In the genomic region with DNA sequence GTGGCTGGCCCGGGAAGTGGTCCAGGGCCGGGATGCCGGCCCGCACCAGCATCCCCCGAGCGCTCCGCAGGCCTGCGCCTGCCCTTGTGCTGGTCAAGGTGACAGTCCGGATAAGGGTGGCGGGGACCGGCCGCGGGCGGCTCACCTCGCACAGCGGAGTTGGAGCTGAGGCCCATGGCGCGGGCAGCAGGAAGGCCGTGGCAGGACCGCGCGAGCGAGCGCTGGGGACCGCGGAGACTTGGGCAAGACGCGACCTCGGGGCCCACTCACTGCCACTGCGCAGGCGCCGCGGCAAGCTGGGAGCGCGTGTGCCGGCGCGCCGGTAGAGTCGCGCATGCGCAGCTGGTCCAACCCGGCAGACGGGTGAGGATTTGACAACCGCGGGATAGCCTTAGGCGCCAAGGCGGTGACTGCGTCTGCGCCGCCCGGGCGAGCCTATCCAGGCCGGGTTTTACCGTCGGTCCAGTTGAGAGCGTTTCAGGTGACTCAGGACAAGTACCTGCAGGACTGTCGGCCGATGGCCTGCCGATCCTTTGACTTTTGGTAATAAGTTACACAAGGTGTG, we compare ENCODE assay signal across 8 mouse cellular contexts. TPM values are rescaled to one million over a fixed set of nuclear protein-coding genes. Genes with fewer than 3 reads are reported as not detected.
A peak's percentile ranks its signal among the peaks of the same experiment; 100 is the strongest.
DNase-seq lines count a peak whose midpoint lies in the region; ATAC-seq and TF ChIP-seq lines count a peak whose summit lies in the region.

A gene (minus strand): TSS at position 376 of the 565 bp plus-strand sequence.

- no peaks in the 10 kb centered on the region; the same call in 1 of the 2 replicates for H3K4me1 ChIP-seq in bone marrow, adult 2 months (ENCODE audit: control insufficient read depth, insufficient read depth, low read length)
- H3K4me1 ChIP-seq in embryonic facial prominence, embryonic 15.5 days: peaks cover 29% of the 10 kb centered on the region
- H3K4me1 ChIP-seq in kidney, embryonic 14.5 days (ENCODE audit: control insufficient read depth, insufficient read depth, low read length): peaks cover 17% of the 10 kb centered on the region; the same call in 1 of the 2 replicates
- peaks cover 22% of the 10 kb centered on the region for H3K4me1 ChIP-seq in limb, embryonic 15.5 days

- H3K9me3 ChIP-seq in embryonic facial prominence, embryonic 15.5 days (replicated peaks): no peaks in the 10 kb centered on the region
- H3K9me3 ChIP-seq in kidney, embryonic 14.5 days (ENCODE audit: control insufficient read depth, low read length): no peaks in the 10 kb centered on the region
- no peaks in the 10 kb centered on the region for H3K9me3 ChIP-seq in limb, embryonic 15.5 days

- peak within 1 kb of the TSS; percentile 89 for H3K9ac ChIP-seq in embryonic facial prominence, embryonic 15.5 days
- H3K9ac ChIP-seq in kidney, embryonic 14.5 days (ENCODE audit: low read depth, low read length): peak within 1 kb of the TSS; percentile 78
- H3K9ac ChIP-seq in limb, embryonic 15.5 days: peak within 1 kb of the TSS; percentile 77

- no peak for TF ChIP-seq CTCF in bone marrow, adult 2 months (IDR thresholded peaks at IDR 0.05; ENCODE audit: control insufficient read depth, insufficient read depth, low read length)

- ATAC-seq in embryonic facial prominence, embryonic 15.5 days (ENCODE audit: insufficient number of reproducible peaks, low FRiP score, low TSS enrichment, low read depth): peak; percentile 82
- ATAC-seq in kidney, embryonic 14.5 days (ENCODE audit: low FRiP score, low TSS enrichment): peak; percentile 78
- peak; percentile 80 for ATAC-seq in limb, embryonic 15.5 days (ENCODE audit: insufficient number of reproducible peaks, low FRiP score, low TSS enrichment, low read depth)

- H3K4me2 ChIP-seq in embryonic facial prominence, embryonic 15.5 days (replicated peaks): peak within 1 kb of the TSS; percentile 78
- peak within 1 kb of the TSS; percentile 78 for H3K4me2 ChIP-seq in kidney, embryonic 14.5 days (replicated peaks; ENCODE audit: low read depth, low read length)
- H3K4me2 ChIP-seq in limb, embryonic 15.5 days: peak within 1 kb of the TSS; percentile 75

- peak; percentile 76; the same call in 1 of the 2 replicates for TF ChIP-seq POLR2A in bone marrow, adult 2 months (IDR thresholded peaks at IDR 0.05; ENCODE audit: borderline replicate concordance, control insufficient read depth, low read depth, low read length)

- peak within 1 kb of the TSS; percentile 64 for H3K27ac ChIP-seq in bone marrow, adult 2 months (ENCODE audit: control insufficient read depth, insufficient read depth, low read depth, low read length, poor library complexity)
- peak within 1 kb of the TSS; percentile 55; the same call in 1 of the 2 replicates for H3K27ac ChIP-seq in embryonic facial prominence, embryonic 15.5 days (replicated peaks)
- no peak within 1 kb of the TSS for H3K27ac ChIP-seq in kidney, embryonic 14.5 days (ENCODE audit: low read depth, low read length)
- H3K27ac ChIP-seq in limb, embryonic 15.5 days: peak within 1 kb of the TSS; percentile 59

- under 1% methylated on average over 59 of the region's 60 CpGs for WGBS in bone marrow, adult 2 months
- WGBS in embryonic facial prominence, embryonic 15.5 days: under 1% methylated on average over 60 of the region's 60 CpGs
- WGBS in kidney, embryonic 14.5 days: under 1% methylated on average over 60 of the region's 60 CpGs
- WGBS in limb, embryonic 15.5 days: under 1% methylated on average over 60 of the region's 60 CpGs

- H3K36me3 ChIP-seq in embryonic facial prominence, embryonic 15.5 days: no peaks in the 10 kb centered on the region
- no peaks in the 10 kb centered on the region for H3K36me3 ChIP-seq in kidney, embryonic 14.5 days (ENCODE audit: control insufficient read depth, insufficient read depth, low read length)
- H3K36me3 ChIP-seq in limb, embryonic 15.5 days: no peaks in the 10 kb centered on the region

- H3K4me3 ChIP-seq in bone marrow, adult 2 months (replicated peaks; ENCODE audit: control insufficient read depth, low read depth, low read length): peak within 1 kb of the TSS; percentile 82
- peak within 1 kb of the TSS; percentile 91 for H3K4me3 ChIP-seq in embryonic facial prominence, embryonic 15.5 days (replicated peaks)
- H3K4me3 ChIP-seq in kidney, embryonic 14.5 days (ENCODE audit: low read length): peak within 1 kb of the TSS; percentile 83
- H3K4me3 ChIP-seq in limb, embryonic 15.5 days: peak within 1 kb of the TSS; percentile 85

- DNase-seq in 416B (ENCODE audit: low read depth): peak; percentile 92
- DNase-seq in heart, adult 9 months (ENCODE audit: low spot score in 2 of 2): peak; percentile 93 to 96
- DNase-seq in monocyte, adult 2 months (ENCODE audit: low read depth in 1 of 2, low spot score in 2 of 2): peak; percentile 71 to 83
- peak; percentile 93 for DNase-seq in spleen, postnatal 36 days (ENCODE audit: low spot score in 2 of 2)

- no peaks in the 10 kb centered on the region for H3K27me3 ChIP-seq in embryonic facial prominence, embryonic 15.5 days
- H3K27me3 ChIP-seq in kidney, embryonic 14.5 days (ENCODE audit: control insufficient read depth, insufficient read depth, low read length): no peaks in the 10 kb centered on the region
- no peaks in the 10 kb centered on the region for H3K27me3 ChIP-seq in limb, embryonic 15.5 days

RNA-seq across cellular contexts. Expression of the gene that starts here (rescaled TPM):
- polyA plus RNA-seq in bone marrow, adult 2 months (2011; ENCODE audit: insufficient read depth, insufficient read length, low replicate concordance, missing spikeins): 16.3 and 24.2 TPM in 2 replicates
- 90.8 and 93.9 TPM in 2 replicates for polyA plus RNA-seq in embryonic facial prominence, embryonic 15.5 days (2015; fragmentation: Nextera tagmentation; extraction: Ambion mirVana)
- polyA plus RNA-seq in kidney, embryonic 14.5 days (2014; fragmentation: Nextera tagmentation; extraction: Ambion mirVana): 111 and 130 TPM in 2 replicates
- polyA plus RNA-seq in limb, embryonic 15.5 days (2015; fragmentation: Nextera tagmentation; extraction: Ambion mirVana): 71.0 and 73.0 TPM in 2 replicates
